In the genomic region with DNA sequence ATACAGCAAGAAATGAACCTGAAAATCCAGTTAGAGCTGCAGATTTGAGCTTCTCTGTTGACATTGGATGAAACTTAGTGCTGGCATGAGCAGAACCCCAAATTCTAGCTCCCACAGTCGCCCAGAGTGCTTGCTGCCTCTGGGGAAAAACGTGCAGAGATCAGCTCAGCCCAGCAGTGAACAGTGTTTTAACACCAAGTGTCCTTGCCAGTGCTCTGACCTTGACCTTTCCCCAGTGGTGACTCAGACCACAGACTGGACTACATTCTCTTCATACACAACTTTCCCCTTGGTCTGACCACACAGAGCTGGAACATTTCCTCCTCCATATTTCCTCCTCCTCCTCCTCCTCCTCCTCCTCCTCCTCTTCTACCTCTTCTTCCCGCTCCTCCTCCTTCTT, we compare ENCODE assay signal across 15 mouse cellular contexts. TPM values are rescaled to one million over a fixed set of nuclear protein-coding genes. Genes with fewer than 3 reads are reported as not detected.
DNase-seq lines count a peak whose midpoint lies in the region; ATAC-seq lines count a peak whose summit lies in the region.
"Had no signal": no experiment of that assay in that cellular context is flagged by ENCODE, and none has a peak within 500 bp of the region (broad histone marks: within the 10 kb centered on the region; RNA-seq: fewer than 3 reads in every experiment).

No protein-coding gene starts in this region.

- peaks cover 13% of the 10 kb centered on the region for H3K4me1 ChIP-seq in kidney, embryonic 15.5 days
- H3K4me1 ChIP-seq in liver, embryonic 16.5 days (ENCODE audit: control insufficient read depth, low read depth, low read length) = peaks cover 51% of the 10 kb centered on the region

- no peak for ATAC-seq in kidney, embryonic 15.5 days (replicated peaks; ENCODE audit: low FRiP score)
- no peak for ATAC-seq in liver, embryonic 16.5 days (ENCODE audit: low read depth)
- ATAC-seq: forebrain, embryonic 15.5 days; Patski had no signal

- H3K9ac ChIP-seq in kidney, embryonic 15.5 days = no peak overlapping the region
- H3K9ac ChIP-seq in liver, embryonic 16.5 days (ENCODE audit: low read depth, low read length) = peak overlapping the region; percentile 87
- H3K9ac ChIP-seq: forebrain, embryonic 15.5 days; lung, embryonic 15.5 days had no signal

- H3K9me3 ChIP-seq in kidney, embryonic 15.5 days (replicated peaks) = no peaks in the 10 kb centered on the region
- no peaks in the 10 kb centered on the region for H3K9me3 ChIP-seq in liver, embryonic 16.5 days (replicated peaks; ENCODE audit: control insufficient read depth, low read length)
- H3K9me3 ChIP-seq: forebrain, embryonic 15.5 days; lung, embryonic 15.5 days had no signal

- H3K27ac ChIP-seq in kidney, embryonic 15.5 days = no peak overlapping the region
- peak overlapping the region; percentile 96 for H3K27ac ChIP-seq in liver, embryonic 16.5 days (ENCODE audit: low read length)
- H3K27ac ChIP-seq: forebrain, embryonic 15.5 days; lung, embryonic 15.5 days had no signal

- peak overlapping the region; percentile 94; the same call in 1 of the 2 replicates for H3K4me2 ChIP-seq in kidney, embryonic 15.5 days
- peak overlapping the region; percentile 94 for H3K4me2 ChIP-seq in liver, embryonic 16.5 days (ENCODE audit: low read depth, low read length)
- H3K4me2 ChIP-seq: forebrain, embryonic 15.5 days had no signal

- DNase-seq in adrenal gland, adult (ENCODE audit: inconsistent age in 2 of 2, low spot score in 1 of 2) = peak; percentile 86 to 91
- DNase-seq in adrenal gland, postnatal 4 days (ENCODE audit: low spot score in 2 of 2) = no peak
- DNase-seq in kidney, adult 8-10 months = no peak
- peak; percentile 84 for DNase-seq in adrenal gland, postnatal 36 days
- no peak for DNase-seq in urinary bladder, postnatal 25 days (ENCODE audit: low spot score)
- DNase-seq in gastrocnemius, adult 8-10 months (ENCODE audit: low spot score in 2 of 2) = no peak
- DNase-seq: midbrain, embryonic 14.5 days had no signal

- WGBS in kidney, embryonic 15.5 days = 36% methylated on average over 3 of the region's 3 CpGs
- WGBS in liver, embryonic 16.5 days (ENCODE audit: insufficient replicate concordance) = 30% methylated on average over 3 of the region's 3 CpGs

- H3K27me3 ChIP-seq in kidney, embryonic 15.5 days = peaks cover 42% of the 10 kb centered on the region
- H3K27me3 ChIP-seq in liver, embryonic 16.5 days (ENCODE audit: control insufficient read depth, insufficient read depth, low read depth, low read length) = peaks cover 3% of the 10 kb centered on the region; the same call in 1 of the 2 replicates
- H3K27me3 ChIP-seq: Patski had no signal

- 0 out of 2 replicates have a peak overlapping the region, but pooled peaks have one; percentile 81 for H3K4me3 ChIP-seq in kidney, embryonic 15.5 days (replicated peaks)
- peak overlapping the region; percentile 86 for H3K4me3 ChIP-seq in liver, embryonic 16.5 days (ENCODE audit: low read depth, low read length)

- H3K36me3 ChIP-seq in kidney, embryonic 15.5 days = no peaks in the 10 kb centered on the region
- no peaks in the 10 kb centered on the region for H3K36me3 ChIP-seq in liver, embryonic 16.5 days (ENCODE audit: control insufficient read depth, insufficient read depth)
- H3K36me3 ChIP-seq: forebrain, embryonic 15.5 days; lung, embryonic 15.5 days had no signal

RNA-seq across cellular contexts. Expression of a gene that starts 1.6 kb away (rescaled TPM):
- 10 to 100 TPM; 15.2 to 18.9 TPM for total RNA-seq in adrenal gland, postnatal 4 days (2021)
- 19.3 and 21.3 TPM in 2 replicates for polyA plus RNA-seq in kidney, embryonic 15.5 days (2015; fragmentation: Nextera tagmentation; extraction: Ambion mirVana)
- total RNA-seq in adrenal gland, postnatal 36 days (2021) = 10 to 100 TPM; 11.7 to 13.6 TPM
- polyA plus RNA-seq in liver, embryonic 16.5 days (2015; fragmentation: Nextera tagmentation; extraction: Ambion mirVana) = 6.8 and 8.8 TPM in 2 replicates
- 10 to 100 TPM in 3 of 4 experiments, 1 to 10 TPM in 1; 9.3 to 14.1 (median 11.8) TPM for total RNA-seq in gastrocnemius, adult 8-10 months (2022)
- total RNA-seq: granulocyte monocyte progenitor cell, adult 5-6 weeks had no signal

RNA-seq across cellular contexts. Expression of a gene that starts 43.1 kb away (rescaled TPM):
- total RNA-seq in adrenal gland, postnatal 4 days (2021) = 100 to 1,000 TPM; 311 to 322 TPM
- 299 and 302 TPM in 2 replicates for polyA plus RNA-seq in kidney, embryonic 15.5 days (2015; fragmentation: Nextera tagmentation; extraction: Ambion mirVana)
- 100 to 1,000 TPM; 442 to 454 TPM for total RNA-seq in adrenal gland, postnatal 36 days (2021)
- 181 and 197 TPM in 2 replicates for polyA plus RNA-seq in liver, embryonic 16.5 days (2015; fragmentation: Nextera tagmentation; extraction: Ambion mirVana)
- total RNA-seq in gastrocnemius, adult 8-10 months (2022) = 100 to 1,000 TPM; 405 to 451 (median 426) TPM

RNA-seq across cellular contexts. Expression of a gene that starts 51.9 kb away (rescaled TPM):
- 1 to 10 TPM; 1.3 to 4.4 TPM for total RNA-seq in adrenal gland, postnatal 4 days (2021)
- polyA plus RNA-seq in kidney, embryonic 15.5 days (2015; fragmentation: Nextera tagmentation; extraction: Ambion mirVana) = 0.48 and 1.4 TPM in 2 replicates
- total RNA-seq in adrenal gland, postnatal 36 days (2021) = 1 to 10 TPM; 2.0 to 2.8 TPM
- 0.34 and 0.77 TPM in 2 replicates for polyA plus RNA-seq in liver, embryonic 16.5 days (2015; fragmentation: Nextera tagmentation; extraction: Ambion mirVana)
- total RNA-seq in gastrocnemius, adult 8-10 months (2022) = 10 to 100 TPM; 50.0 to 62.3 (median 56.3) TPM
- total RNA-seq: granulocyte monocyte progenitor cell, adult 5-6 weeks; neutrophil, adult 5-6 weeks had no signal
- polyA plus RNA-seq: forebrain, embryonic 15.5 days; kidney, postnatal 0 days; midbrain, embryonic 14.5 days had no signal

Comparison
In these comparisons a context has a peak if more than half of its experiments do, and no peak if none do; other contexts are left out.
1. DNase-seq: peak in adrenal gland, adult (2 of 2) and adrenal gland, postnatal 36 days (2 of 2); none in adrenal gland, postnatal 4 days (0 of 2), kidney, adult 8-10 months (0 of 2), urinary bladder, postnatal 25 days (single experiment) and gastrocnemius, adult 8-10 months (0 of 2).
2. RNA of a gene that starts 51.9 kb away (total RNA-seq): 50.0 to 62.3 TPM in gastrocnemius, adult 8-10 months; 1.3 to 4.4 TPM in adrenal gland, postnatal 4 days and 2.0 to 2.8 TPM in adrenal gland, postnatal 36 days; every median in the first group is over 4 times any median in the second.